Mouse (Mus musculus) c-Kit-positive CD71-positive TER-119-negative erythroid progenitor cells, embryonic 14.5 days (primary cell): ENCODE data around the gene Dnm2.

Experiments
- DNase-seq: peaks from one replicate; pipeline ENCODE4 v3.0.0-alpha.2; 2013; ENCODE audit warnings: low read depth

Gene Dnm2

DNA sequence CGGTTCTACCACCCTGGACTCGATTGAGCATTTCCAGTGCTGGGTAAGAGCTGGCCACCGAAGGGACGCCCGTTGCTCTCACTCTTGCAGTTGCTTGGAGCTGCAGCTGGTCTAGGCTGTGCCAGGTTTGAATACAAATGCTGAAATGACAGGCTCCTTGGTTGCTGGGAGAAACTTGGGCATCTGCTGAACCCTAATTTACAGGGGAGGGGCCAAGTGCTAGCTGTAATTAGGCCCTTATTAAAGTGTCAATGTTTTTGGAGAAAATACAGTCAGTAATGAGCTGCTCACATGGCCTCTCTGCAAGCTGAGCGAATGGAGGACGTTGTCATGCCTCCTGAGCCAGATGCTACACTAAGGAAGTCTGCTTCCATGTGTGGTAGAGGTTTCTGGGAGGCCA, 6.0 kb downstream of the Dnm2 start:
- no peak for DNase-seq

DNA sequence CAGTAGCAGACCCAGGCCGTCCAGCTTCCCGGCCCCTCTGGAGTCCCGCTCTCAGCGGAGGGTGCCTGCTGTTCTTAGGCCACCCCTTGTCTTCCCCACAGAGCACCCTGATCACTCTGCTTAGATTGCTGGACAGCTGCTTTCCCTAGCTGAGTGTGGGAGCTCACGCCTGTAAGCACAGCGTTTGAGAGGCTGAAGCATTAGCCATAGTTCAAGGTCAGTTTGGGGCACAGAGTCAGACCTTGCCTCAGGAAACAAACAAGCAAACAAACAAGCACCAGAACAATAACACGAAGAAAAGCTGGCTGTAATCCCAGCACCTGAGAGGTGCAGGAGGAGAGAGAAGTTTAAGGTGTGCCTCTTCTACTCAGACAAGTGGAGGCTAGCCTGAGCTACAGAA, 7.4 kb downstream of the Dnm2 start:
- no peak for DNase-seq

DNA sequence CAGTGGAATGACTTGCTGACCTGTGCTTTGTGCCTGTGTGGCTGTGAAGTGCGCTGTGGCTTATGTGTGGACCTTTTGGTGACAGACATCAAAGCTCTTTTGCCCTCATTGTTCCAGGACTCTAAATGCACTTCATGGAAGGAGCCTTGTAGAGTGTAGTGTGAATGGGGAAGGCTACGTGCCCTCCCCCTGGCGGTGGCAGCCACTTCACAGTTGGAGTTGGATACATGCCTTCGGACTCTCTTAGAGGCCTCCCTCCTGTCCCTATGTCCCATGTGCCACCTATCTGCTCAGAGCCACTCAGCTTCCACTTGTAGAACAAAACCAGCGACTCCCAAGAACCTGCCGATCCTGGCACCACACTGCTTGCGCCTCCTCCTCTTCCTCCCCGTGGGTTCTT, 9.1 kb downstream of the Dnm2 start:
- DNase-seq = no peak

DNA sequence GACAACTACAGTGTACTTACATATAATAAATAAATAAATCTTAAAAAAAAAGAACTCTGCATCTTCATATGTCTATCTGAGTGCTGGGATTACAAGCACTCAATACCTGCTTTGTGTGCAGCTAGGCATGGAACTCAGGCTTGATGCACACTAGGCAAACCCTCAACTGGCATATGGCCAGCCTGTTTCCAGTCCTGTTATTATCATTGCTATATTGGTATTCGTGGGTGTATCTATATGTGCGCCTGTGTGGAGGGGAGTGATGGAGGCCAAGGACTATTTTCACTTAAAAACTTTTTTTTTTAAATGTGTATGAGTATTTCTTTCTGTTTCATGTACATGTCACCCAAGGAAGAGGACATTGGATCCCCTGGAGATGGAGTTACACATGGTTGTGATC, 9.7 kb downstream of the Dnm2 start:
- no peak for DNase-seq

DNA sequence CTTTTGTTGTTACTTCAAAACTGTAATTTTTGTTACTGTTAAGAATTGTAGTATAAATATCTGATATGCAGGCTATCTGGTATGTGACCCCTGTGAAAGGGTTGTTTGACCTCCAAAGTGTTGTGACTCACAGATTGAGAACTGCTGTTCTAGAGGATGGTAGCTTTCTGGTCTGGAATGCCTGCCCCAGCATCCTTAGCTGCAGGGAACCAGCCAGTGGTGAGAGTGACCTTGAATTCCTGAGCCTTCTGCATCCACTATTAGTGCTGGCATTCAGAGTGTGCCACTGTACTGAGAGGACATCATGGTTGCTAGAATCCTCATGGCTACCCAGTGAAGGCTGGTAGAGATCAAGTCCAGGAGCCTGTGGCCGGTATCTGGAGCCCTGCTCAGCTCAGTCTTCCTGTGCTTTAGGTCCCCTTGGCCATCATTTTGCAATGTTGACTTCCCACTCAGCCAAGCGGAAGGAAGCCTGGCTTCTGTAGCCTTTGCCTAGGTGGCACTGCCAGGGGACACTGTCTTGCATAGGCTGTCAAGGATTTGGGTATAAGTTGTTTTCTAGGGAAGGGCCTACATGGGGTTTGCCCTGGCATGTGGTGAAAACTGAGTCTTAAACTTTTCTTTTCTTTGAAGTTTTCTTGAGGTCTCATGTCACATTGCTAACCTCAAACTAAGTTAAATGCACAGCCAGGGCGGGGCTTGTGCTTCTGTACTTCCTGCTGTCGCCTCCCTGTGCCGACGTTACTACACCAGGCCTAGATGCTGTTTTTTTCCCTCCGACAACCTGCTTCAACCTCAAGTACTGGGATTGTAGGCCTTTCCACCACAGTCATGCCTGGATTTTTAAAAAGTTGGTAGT, 11.3 kb downstream of the Dnm2 start:
- no peak for DNase-seq

DNA sequence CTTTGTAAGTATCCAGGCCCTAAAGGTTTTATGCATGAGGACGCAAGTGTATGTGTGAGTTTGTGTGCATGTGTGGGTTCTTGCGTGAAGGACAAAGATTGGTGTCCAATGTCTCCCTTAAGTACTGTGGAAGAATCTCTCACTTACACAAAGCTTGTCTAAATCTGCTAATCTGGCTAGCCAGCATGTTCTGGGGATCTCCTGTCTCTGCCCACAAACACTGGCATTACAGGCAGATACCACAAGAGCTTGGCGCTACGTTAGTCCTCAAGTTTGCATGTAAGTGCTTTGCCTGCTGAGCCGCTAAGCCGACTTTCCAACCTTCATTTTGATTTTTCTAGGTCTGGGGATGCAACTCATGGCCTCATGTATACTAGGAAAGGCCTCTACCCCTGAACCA, 12.9 kb downstream of the Dnm2 start:
- no peak for DNase-seq

DNA sequence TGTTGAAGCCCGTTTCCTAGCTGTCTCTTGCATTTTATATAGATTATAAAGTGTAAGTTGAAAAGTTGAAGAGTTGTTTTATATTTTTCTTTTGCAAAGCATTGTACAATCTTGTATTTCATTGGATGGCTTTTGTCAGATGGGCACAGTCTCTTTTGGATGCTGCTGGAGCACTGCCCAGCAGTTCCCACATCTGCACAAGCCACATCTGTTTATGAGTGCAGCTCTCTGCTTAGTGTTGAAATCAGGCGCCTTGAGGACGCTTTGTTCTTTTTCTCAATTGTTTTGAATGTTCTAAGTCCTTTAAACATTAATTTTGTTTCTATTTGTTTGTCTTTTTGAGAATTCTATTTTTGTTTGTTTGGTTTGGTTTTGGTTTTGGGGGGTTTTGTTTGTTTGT, 13.5 kb downstream of the Dnm2 start:
- DNase-seq = no peak

DNA sequence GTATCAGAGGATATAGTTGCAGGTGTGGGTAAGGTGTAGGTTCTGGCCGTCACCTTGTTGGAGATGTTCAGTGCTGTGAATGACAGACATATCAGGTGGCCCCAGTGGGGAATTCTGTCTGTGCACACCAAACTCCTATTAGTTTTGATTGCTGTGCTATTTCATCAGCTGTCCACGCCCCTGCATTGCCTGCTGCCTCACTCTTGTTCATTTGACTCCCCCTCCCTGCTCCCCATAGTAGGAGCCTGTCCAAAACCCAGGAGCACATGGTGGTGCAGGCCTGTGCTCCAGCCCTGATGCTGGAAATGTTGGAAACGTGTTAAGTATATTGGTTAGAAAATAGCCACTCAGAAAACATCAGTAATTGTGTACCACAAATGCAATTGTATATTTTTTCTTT, 14.7 kb downstream of the Dnm2 start:
- no peak for DNase-seq

DNA sequence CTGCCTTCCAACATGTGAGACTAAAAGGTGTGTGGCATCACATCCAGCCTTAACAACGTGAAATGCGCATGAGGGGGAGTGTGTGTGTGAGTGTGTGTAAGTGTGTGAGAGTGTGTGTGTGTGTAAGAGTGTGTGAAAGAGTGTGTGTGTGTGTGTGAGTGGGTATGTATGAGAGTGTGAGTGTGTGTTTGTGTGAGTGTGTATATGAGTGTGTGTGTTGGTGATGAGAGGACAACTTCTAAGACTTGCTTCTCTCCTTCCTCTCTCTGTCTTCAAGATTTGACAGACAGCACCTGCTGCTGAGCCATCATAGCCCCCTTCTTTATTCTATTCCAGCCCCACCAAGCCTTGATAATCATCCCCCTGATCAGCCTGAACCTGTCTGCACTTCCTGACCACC, 15.2 kb downstream of the Dnm2 start:
- no peak for DNase-seq

DNA sequence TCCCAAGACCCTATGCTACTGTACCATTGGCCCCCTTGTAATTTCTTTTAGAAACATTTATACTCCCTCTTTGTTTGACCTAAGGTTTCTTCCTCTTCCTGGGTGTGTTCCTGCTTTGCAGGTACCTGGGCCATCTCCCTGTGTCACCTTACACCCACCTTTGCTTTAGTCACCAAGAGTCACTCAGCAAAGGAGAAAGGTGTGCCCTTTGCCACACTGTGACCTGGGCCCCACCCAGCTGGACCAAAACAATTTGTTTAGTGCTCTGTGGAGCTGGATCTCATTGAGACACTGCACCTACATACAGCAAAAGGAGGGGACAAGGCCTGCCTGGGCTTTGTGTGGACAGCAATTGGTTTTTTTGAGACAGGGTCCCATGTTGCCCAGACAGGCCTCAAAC, 15.7 kb downstream of the Dnm2 start:
- DNase-seq = no peak

DNA sequence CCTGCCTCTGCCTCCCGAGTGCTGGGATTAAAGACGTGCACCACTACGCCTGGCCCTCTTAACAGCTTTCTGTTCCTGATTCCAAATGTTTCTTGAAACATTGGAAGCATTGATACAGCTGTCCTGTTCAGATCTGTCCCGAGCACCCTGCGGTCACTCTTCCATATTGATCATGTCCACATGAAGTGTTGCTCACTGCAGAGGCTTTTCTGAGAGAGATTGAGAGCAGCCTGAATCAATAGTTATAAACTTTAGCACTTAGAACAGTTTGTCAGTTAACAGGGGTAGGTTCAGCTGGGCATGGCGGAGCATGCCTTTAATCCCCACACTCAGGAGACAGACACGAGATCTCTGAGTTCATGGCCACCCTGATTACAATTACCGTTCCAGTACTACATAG, 19.1 kb downstream of the Dnm2 start:
- DNase-seq = no peak

DNA sequence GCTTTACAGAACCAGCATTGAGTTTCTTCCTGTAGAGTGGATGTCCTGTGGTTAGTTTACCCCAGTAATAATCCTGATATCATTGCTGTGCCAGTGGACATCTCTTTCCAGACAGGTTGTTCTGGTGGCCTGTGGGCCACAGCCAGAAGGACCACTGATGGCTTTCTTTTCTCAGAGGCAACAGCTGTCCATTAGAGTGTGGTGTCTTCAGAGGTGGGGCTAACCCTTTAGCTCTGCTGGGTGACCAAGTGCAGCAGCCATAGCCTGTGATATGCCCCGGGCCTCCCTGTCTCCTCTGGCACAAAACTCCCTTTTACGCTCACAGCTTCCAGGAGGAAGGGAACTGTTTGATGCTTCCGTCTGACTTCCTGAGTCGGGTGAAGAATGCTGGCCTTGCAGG, 19.9 kb downstream of the Dnm2 start:
- no peak for DNase-seq

DNA sequence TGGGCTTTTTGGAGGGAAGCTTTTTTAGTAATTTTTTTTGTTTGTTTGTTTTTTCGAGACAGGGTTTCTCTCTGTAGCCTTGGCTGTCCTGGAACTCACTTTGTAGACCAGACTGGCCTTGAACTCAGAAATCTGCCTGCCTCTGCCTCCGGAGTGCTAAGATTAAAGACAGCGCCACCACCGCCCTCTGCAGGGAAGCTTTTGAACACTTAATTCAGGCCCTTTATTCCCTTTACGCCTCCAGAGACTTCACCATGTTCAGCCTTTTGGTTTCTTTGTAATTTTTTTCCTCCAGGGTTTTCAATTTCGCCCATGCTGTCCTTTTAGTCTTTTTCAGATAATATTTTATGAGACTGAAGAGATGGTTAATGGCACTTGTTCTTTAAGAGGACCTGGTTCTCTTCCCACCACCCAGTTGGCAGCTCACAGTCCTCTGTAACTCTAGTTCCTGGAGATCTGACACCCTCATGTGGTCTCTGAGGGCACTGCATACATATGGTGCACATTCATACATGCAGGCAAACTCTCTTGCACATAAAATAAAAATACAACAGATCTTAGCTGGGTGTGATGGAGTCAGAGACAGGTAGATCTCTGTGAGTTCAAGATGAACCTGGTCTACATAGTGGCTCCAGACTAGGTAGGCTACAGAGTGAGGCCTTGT, 20.5 kb downstream of the Dnm2 start:
- DNase-seq = no peak

DNA sequence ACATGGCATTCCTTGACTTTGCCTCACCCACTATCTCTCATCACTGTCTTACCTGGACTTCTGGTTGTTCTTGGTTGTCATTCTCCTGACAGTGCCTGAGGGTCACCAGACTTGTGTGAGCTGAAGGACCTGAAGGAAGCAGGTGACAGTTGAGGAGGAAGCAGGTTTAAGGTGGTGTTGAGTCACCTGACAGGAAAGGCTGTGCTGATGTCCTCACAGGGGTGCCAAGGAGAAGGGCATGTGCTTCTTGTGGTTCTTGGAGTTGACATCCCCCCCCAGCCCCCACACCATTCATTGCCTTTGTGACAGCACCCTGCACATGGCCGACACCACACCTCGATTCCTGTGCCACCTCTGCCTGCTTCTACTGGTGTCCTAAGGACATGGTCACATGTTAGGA, 23.1 kb downstream of the Dnm2 start:
- DNase-seq = no peak

DNA sequence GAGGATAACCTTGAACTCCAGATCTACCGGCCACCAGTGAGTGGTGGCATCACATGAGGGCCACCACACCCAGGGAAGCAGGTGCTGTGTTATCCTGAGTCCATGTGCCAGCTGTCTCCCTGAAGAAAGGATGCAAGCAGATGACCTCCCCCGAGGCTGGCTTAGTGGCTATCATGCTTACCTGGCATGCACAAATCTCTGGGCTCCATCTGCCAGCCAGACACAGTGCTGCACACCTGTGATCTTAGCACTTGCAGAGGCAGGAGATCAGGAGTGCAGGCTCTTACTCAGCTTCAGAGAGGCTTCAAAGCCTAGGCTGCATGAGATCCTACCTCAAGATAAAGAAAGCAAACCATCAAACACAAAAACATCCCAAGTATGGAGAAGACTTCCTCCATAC, 25.0 kb downstream of the Dnm2 start:
- DNase-seq = no peak

DNA sequence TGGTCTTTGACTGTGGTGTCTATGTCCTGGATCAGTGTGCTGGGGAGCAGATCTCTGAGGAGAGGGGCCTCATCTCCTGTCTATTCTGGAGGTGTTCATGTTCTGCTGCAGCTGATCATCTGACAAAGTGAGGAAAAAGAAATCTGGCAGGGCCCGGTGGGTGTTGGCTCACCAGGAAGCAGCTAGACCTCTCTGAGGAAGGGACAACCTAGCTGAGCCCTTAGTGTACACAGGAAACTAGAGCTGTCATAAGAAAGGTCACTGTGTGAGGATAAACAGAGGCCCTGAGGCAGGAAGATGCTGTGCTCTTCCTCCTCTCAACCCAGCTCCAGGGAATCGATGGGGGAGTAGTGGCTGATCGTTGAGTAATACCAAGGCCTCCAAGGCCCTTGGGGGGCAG, 25.6 kb downstream of the Dnm2 start:
- DNase-seq = no peak

DNA sequence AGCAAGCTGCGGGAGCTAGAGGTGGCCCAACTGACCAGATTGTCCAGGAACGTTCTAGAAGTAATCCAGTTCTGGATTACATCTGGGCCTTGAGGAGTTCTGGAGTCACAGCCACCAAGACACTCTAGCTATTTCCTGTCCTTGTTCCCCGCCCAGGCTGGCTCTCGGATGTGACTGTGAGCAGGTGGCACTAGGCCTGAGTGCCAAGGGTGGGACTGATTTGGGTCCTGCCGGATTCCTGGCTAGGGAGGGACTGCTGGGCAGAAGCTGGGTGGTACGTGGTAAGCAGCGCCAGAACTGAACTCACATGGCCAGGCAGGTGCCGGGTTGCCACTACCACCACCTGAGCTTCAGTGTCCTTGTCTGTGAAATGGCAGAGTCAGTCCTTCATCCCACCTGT, 26.7 kb downstream of the Dnm2 start:
- DNase-seq = no peak

DNA sequence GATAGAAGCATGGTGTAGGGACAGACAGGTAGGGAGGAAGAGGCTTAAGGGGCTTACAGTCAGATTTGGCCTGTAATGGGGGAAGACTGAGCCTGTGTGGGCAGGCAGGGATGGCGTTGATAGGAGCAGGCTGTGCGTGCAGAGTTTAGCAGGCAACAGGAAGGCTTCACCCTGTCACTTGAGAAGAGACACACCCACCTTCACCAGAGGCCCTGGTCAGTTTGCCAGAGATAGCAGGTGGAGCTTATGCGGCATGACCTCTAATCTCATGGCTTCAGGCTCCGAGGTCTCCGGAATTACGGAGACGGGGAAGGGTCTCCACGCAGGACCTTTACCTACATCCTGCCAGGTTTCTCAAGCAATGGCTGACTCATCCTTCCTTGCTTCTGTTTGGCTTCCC, 27.2 kb downstream of the Dnm2 start:
- DNase-seq = peak; percentile 21

DNA sequence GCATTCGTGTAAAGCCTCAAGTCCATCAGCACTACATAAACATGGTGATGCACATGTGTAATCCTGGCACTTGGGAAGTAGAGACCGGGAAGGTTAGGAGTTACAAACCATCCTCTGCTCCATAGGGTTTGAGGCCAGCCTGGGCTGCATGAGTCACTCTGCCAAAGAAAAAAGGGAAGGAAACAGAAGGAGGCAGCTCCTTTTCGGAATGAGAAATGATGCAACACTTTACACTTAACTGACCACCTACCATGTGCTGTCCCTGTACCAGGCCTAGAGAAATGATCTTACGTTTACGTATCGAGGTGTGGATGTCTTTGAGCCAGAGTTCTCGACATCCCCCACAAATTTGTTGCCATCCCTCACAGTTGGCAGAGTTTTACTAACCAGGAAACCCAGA, 28.3 kb downstream of the Dnm2 start:
- no peak for DNase-seq

DNA sequence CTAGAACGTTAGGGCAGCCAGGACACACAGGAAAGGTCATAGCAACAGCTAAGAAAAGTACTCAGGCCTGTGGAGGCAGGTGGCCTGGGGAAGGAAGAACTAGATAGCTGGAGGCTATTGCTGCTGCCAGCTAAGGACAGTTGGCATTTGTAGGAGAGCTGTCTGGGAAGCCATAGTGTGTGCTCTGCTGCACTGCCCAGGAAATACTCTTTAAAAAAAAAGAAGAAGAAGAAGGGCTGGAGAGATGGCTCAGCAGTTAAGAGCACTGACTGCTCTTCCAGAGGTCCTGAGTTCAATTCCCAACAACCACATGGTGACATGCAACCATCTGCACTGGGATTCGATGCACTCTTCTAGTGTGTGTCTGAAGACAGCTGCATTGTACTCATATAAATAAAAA, 28.8 kb downstream of the Dnm2 start:
- no peak for DNase-seq

DNA sequence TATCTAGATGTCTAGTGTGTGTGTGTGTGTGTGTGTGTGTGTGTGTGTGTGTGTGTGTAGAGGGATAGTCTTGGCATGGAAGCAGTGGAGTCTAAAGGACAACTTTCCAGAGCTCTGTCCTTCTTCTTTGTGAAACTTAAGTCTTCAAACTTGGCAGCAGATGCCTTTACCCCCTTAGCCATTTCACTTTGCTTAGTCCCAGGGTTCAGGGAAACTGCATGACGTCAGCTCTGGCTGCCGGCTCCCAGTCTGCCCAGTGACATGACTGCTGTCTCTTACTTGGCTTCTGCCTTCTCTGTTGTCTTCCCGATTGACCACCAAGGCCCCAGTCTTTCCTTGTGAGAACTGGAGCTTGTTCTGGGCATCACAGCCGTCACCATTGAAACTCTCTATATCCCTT, 29.8 kb downstream of the Dnm2 start:
- DNase-seq = no peak

DNA sequence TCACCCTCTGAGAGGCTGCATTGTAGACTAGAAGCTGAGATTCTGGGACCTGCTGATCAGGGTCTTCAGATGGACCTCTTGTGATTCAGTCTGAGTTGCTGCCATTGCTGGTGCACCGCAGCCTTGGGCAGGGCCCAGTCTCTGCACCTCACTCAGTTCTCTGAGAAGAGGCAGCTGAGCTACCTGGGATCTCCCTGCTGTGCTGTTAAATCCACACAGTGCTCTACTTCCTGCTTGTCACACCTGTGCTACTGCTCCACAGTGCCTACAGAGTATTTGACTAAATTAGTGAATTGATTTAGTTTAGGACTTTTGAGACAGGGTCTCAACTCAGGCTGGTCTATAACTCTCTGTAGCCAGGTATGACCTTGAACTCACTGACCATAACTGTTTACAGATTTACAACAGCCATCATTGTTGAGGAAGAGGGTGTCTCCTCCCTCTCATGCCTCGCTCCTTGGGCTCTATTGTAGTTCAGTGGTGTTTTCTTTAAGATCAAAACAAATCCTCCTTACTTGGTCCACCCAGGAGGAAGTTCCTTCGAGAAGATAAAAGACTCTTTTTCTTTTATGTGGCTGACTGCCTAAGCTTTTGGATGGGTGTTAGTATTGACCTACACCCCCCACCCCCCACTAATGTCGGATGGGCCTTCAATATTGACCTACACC, 30.5 kb downstream of the Dnm2 start:
- no peak for DNase-seq

DNA sequence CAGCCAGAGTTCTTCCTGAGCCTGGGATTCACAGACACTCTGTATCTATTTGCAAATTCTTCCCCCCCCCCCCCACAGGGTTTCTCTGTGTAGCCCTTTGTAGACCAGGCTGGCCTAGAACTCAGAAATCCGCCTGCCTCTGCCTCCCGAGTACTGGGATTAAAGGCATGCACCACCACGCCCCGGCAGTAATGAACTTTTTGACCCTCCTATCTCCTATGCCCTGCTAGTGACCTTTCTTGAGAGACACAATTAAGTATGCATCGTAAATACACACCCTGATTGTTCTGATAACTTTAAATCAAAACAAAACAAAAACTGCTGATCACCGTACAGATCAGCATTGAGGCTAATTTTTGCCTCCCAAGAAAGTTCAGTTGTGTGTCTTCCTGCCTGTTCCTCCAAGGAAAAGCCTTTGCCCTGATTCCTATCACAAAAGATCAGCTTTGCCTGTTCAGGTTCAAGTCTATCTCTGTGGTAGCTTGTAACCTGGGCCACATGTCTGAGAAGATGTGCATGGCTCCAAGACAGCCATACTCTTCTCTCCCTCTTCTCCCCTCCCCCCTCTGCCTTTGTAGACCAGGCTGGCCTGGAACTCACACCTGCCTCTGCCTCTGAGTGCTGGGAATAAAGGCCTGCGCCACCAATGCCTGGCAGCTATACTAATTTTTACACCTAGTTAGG, 31.7 kb downstream of the Dnm2 start:
- no peak for DNase-seq
